Mouse (Mus musculus) heart, embryonic 14.5 days (tissue): ENCODE measurements around the gene Igsf9. TPM values are rescaled to one million over a fixed set of nuclear protein-coding genes. Genes with fewer than 3 reads are reported as not detected.

Source experiments
- ATAC-seq: fragments of 200-750 bp; cut with Nextera tagmentation; 2 replicates; pipeline ENCODE4 v1.8.0; 2017; ENCODE audit warnings: low read depth, moderate TSS enrichment; ENCODE audit not compliant: insufficient number of reproducible peaks, insufficient read depth, low FRiP score
- H3K27ac ChIP-seq, 2 experiments: fragments of 200-500 bp in 1 of 2; fragments of 300-500 bp in 1 of 2; sonication (generic) in 1 of 2; replicated peaks in 1 of 2; 2 replicates each; pipeline ENCODE4 v1.5.1; 2012 to 2014; ENCODE audit warnings: low read depth in 2 of 2, low read length in 2 of 2, control low read depth in 1 of 2, mild to moderate bottlenecking in 1 of 2, mixed read lengths in 1 of 2; ENCODE audit not compliant: control insufficient read depth in 1 of 2, insufficient read depth in 1 of 2
- H3K27me3 ChIP-seq: fragments of 300-500 bp; sonication (generic); 2 replicates; pipeline ENCODE4 v1.6.1; 2014; ENCODE audit warnings: mild to moderate bottlenecking, low read length, control low read depth; ENCODE audit not compliant: control insufficient read depth, insufficient read depth
- H3K36me3 ChIP-seq: fragments of 300-500 bp; sonication (generic); 2 replicates; pipeline ENCODE4 v1.6.1; 2014; ENCODE audit warnings: mild to moderate bottlenecking, control low read depth, low read length, mixed read lengths; ENCODE audit not compliant: control insufficient read depth, insufficient read depth
- H3K4me1 ChIP-seq, 2 experiments: fragments of 200-500 bp in 1 of 2; fragments of 300-500 bp in 1 of 2; sonication (generic) in 1 of 2; 2 replicates each; pipeline ENCODE4 v1.6.1; 2012 to 2014; ENCODE audit warnings: low read length in 2 of 2, control low read depth in 1 of 2, mixed read lengths in 1 of 2; ENCODE audit not compliant: control insufficient read depth in 2 of 2, insufficient read depth in 2 of 2
- H3K4me2 ChIP-seq: fragments of 300-500 bp; sonication (generic); 2 replicates; pipeline ENCODE4 v1.6.1; 2014; ENCODE audit warnings: mild to moderate bottlenecking, low read length
- H3K4me3 ChIP-seq, 2 experiments: fragments of 200-500 bp in 1 of 2; fragments of 300-500 bp in 1 of 2; sonication (generic) in 1 of 2; 2 replicates each; pipeline ENCODE4 v1.5.1; 2012 to 2014; ENCODE audit warnings: low read length in 2 of 2, mild to moderate bottlenecking in 2 of 2, control low read depth in 1 of 2, low read depth in 1 of 2, moderate library complexity in 1 of 2; ENCODE audit not compliant: control insufficient read depth in 1 of 2, insufficient read depth in 1 of 2
- H3K9ac ChIP-seq: fragments of 300-500 bp; sonication (generic); 2 replicates; pipeline ENCODE4 v1.6.1; 2014; ENCODE audit warnings: mild to moderate bottlenecking, low read length
- H3K9me3 ChIP-seq: fragments of 300-500 bp; sonication (generic); 2 replicates; pipeline ENCODE4 v1.6.1; 2016; ENCODE audit warnings: low read length, control low read depth; ENCODE audit not compliant: control insufficient read depth
- WGBS: fragments of 180-500 bp; shearing (Covaris S2); extraction: QIAGEN DNeasy Blood & Tissue Kit; methylation state at CpG from one replicate; pipeline ENCODE4 v1.1.7; 2014; 5-methylcytosine and 5-hydroxymethylcytosine counted together
- polyA plus RNA-seq: library from polyadenylated mRNA; unstranded; fragments of >200 nt; fragmentation: Nextera tagmentation; extraction: Ambion mirVana; gene quantifications from 2 replicates; pipeline ENCODE4 v1.2.1, GENCODE M21; 2014

Igsf9 gene
- polyA plus RNA-seq, 1 experiment from 2014 or later: 5.0 TPM

DNA sequence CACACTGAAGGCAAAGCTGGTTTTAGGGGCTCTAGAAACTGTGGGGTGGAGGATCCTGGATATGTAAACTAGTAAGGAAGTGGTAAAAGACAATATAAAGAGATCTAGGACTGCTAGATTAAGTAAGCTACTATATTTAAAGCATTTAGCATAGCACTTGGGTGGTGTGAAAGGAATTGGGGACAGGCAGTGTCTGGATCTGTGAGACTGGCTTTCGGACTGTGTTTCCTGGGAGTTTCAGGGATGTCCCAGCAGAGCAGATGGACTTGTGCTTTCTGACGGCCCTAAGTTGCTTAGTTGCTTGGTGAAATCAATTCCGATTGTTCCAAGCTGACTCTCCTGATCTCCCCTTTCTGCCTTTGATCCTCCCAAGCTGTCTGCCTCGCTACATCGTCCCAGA, 5.1 kb downstream of the Igsf9 start:
- H3K27ac ChIP-seq: no peak overlapping the region
- no peak overlapping the region for H3K9ac ChIP-seq
- peaks cover 0 to 6% of the 10 kb centered on the region in 2 experiments; a peak in 2 of 4 replicates for H3K4me1 ChIP-seq
- H3K36me3 ChIP-seq: no peaks in the 10 kb centered on the region
- H3K27me3 ChIP-seq: no peaks in the 10 kb centered on the region; the same call in 1 of the 2 replicates
- no peak for ATAC-seq
- no peaks in the 10 kb centered on the region for H3K9me3 ChIP-seq
- H3K4me2 ChIP-seq: no peak overlapping the region
- H3K4me3 ChIP-seq: no peak overlapping the region
- 75% methylated on average over 5 of the region's 5 CpGs for WGBS

DNA sequence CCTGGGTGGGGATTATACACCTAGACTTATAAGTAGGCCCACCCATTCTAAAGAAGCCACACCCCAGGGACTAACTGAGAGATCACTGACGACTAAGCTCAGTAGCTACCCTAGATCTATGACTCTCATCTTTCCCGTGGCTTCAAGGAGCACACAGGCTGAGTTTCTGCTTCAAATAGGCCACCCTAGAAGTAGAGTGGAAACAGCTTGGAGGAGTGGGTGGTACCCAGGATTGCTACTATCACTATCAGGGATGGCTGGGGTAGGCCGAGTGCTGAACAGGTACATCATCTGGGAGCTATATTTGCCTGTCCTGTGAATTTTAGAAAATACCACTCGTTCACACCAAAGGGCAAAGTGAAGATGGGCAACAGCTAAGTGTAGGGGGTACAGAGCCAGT, 6.3 kb downstream of the Igsf9 start:
- no peak overlapping the region for H3K9ac ChIP-seq
- no peaks in the 10 kb centered on the region for H3K9me3 ChIP-seq
- H3K36me3 ChIP-seq: no peaks in the 10 kb centered on the region
- no peak overlapping the region for H3K4me2 ChIP-seq
- H3K4me1 ChIP-seq: peaks cover 0 to 1% of the 10 kb centered on the region in 2 experiments; a peak in 2 of 4 replicates
- no peaks in the 10 kb centered on the region; the same call in 1 of the 2 replicates for H3K27me3 ChIP-seq
- no peak overlapping the region for H3K27ac ChIP-seq
- ATAC-seq: no peak
- 80% methylated on average over 4 of the region's 4 CpGs for WGBS
- H3K4me3 ChIP-seq: no peak overlapping the region

DNA sequence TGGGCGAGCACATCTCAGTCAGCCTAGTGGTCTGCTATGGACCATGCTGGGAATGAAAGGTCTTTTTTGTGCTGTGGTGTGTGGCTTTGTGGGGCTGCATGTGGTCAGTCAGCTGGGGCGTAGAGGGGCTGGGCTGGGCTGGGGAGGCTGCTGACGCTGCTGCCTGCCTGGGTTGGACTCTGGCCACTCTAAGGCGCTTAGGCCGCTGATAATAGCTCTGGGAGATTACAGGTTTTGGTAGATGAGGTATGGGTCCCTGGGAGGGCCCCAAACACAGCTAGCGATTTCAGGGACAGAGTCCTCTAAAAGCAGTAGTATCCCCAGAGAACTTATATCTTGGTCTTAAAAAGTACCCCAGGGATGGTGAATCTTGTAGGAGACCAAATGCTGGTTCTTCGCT, 7.2 kb downstream of the Igsf9 start:
- no peaks in the 10 kb centered on the region for H3K36me3 ChIP-seq
- ATAC-seq: no peak
- no peaks in the 10 kb centered on the region; a peak in 2 of 4 replicates for H3K4me1 ChIP-seq
- H3K9ac ChIP-seq: no peak overlapping the region
- no peak overlapping the region for H3K27ac ChIP-seq
- H3K4me2 ChIP-seq: no peak overlapping the region
- no peaks in the 10 kb centered on the region; the same call in 1 of the 2 replicates for H3K27me3 ChIP-seq
- H3K4me3 ChIP-seq: no peak overlapping the region
- H3K9me3 ChIP-seq: no peaks in the 10 kb centered on the region
- WGBS: 44% methylated on average over 7 of the region's 7 CpGs

DNA sequence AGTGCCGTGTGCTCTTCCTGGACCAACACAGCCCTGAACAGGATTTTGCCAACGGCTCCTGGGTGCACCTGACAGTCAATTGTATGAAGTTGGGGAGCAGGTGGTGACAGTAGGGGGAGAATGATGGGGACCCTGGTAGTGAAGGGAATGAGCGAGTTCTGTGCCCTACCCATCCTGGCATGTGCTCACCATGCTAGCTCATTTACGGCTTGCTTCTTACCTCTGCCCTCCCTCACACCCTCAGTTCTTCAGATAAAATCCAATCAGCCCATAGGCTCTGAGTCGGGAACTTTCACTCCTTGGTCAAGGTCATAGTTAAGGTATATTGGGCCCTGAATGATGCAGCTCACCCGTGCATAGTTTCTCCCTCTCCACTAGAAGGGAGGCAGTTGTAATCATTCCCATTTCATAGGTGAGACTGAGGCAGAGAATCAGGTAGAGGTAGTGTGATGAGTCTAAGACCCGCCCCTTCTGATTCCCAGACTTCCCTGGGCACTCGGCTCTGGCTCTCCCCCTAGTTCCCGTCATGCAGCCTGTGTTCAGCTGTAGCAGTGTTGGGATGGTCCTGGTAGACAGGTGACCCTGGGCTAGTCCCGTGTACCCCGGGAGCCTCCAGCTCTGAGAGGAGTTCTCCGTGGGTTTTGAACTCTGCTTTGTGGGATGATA, 8.1 kb downstream of the Igsf9 start:
- Histone ChIP-seq H3K9me3 (no peaks in the 10 kb centered on the region), H3K4me2 (peak overlapping the region; percentile 65), H3K4me1 (no peaks in the 10 kb centered on the region; a peak in 2 of 4 replicates), H3K9ac (peak overlapping the region; percentile 38; the same call in 1 of the 2 replicates), H3K4me3 (peak overlapping the region in 1 of 2 experiments; percentile 28; a peak in 2 of 4 replicates), H3K36me3 (no peaks in the 10 kb centered on the region), H3K27me3 (no peaks in the 10 kb centered on the region), H3K27ac (no peak overlapping the region)
- ATAC-seq: no peak
- 55% methylated on average over 12 of the region's 12 CpGs for WGBS

DNA sequence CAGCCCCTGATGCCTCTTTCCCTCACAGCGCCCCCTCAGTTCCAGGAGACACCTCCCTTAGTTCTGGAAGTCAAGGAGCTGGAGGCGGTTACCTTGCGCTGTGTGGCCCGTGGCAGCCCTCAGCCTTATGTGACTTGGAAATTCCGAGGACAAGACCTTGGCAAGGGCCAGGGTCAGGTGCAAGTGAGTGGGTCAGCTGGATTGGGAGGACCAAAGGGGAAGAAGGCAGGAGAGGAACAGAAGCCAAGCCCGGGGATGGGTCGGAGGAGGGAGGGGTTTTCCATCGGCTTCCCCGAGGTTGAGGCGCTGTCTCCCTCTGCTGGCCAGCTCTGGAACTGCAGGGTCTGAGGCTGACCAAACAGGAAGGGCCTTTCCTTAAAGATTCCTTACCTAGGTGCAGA, 8.7 kb downstream of the Igsf9 start:
- H3K27me3 ChIP-seq: no peaks in the 10 kb centered on the region
- peak overlapping the region; percentile 26 to 28 for H3K4me3 ChIP-seq
- 4% methylated on average over 10 of the region's 10 CpGs for WGBS
- no peak for ATAC-seq
- no peaks in the 10 kb centered on the region for H3K36me3 ChIP-seq
- peak overlapping the region; percentile 38; the same call in 1 of the 2 replicates for H3K9ac ChIP-seq
- peak overlapping the region; percentile 65 for H3K4me2 ChIP-seq
- H3K4me1 ChIP-seq: no peaks in the 10 kb centered on the region; a peak in 2 of 4 replicates
- H3K9me3 ChIP-seq: no peaks in the 10 kb centered on the region
- H3K27ac ChIP-seq: no peak overlapping the region

DNA sequence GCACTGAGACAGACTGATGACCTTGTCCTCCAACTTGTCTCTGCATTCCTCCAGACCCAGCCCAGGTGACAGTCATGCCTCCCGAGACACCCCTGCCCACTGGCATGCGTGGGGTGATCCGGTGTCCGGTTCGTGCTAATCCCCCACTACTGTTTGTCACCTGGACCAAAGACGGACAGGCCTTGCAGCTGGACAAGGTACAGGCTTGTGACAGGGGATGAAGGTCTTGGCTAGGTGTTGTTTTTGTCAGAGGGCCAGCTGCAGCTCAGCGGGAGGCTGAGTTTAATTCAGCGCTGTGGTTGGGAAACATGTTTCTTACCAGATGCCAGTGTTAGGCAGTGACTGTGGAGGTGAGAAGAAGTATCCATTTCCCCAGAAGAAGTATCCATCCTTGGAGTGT, 10.5 kb downstream of the Igsf9 start:
- 81% methylated on average over 8 of the region's 8 CpGs for WGBS
- H3K4me1 ChIP-seq: no peaks in the 10 kb centered on the region; a peak in 2 of 4 replicates
- ATAC-seq: no peak
- no peak overlapping the region for H3K27ac ChIP-seq
- H3K4me3 ChIP-seq: no peak overlapping the region
- no peaks in the 10 kb centered on the region for H3K36me3 ChIP-seq
- no peaks in the 10 kb centered on the region for H3K27me3 ChIP-seq
- H3K4me2 ChIP-seq: no peak overlapping the region
- no peak overlapping the region for H3K9ac ChIP-seq
- no peaks in the 10 kb centered on the region for H3K9me3 ChIP-seq

DNA sequence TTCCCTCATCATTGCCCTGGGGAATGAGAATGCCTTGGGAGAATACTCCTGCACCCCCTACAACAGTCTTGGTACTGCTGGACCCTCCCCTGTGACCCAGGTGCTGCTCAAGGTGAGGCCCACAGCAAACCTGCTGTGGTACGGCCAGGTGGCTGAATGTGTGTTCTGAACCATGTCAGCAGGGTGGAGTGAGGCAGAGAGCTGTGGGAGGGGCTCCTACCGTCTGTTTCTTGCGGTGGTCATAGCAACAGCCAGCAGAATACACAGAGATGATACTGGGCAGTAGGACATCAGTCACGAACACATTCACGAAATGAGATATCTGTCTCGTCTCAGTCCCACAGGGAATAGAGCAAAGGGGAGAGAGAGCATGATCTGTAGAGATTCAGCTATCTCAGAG, 11.9 kb downstream of the Igsf9 start:
- Histone ChIP-seq H3K9ac (no peak overlapping the region), H3K4me1 (no peaks in the 10 kb centered on the region; a peak in 2 of 4 replicates), H3K4me3 (no peak overlapping the region), H3K4me2 (no peak overlapping the region), H3K9me3 (no peaks in the 10 kb centered on the region), H3K36me3 (no peaks in the 10 kb centered on the region), H3K27me3 (no peaks in the 10 kb centered on the region), H3K27ac (no peak overlapping the region)
- WGBS: 41% methylated on average over 6 of the region's 6 CpGs
- ATAC-seq: no peak

DNA sequence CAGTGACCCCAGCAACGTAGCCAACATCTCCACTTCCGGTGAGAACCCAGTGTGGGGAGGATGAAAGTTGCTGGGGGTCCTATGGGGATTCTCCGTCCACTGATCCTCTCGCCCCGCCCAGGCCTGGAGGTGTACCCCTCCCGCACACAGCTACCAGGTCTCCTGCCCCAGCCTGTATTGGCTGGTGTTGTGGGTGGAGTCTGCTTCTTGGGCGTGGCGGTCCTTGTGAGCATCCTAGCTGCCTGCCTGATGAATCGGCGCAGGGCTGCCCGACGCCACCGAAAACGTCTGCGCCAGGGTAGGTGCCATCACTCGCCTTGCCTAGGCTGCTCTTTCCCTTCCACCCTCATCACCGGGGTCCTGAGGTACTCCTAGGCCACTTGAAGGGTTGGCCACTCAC, 14.4 kb downstream of the Igsf9 start:
- Histone ChIP-seq H3K4me3 (no peak overlapping the region), H3K4me1 (peaks cover 0 to 4% of the 10 kb centered on the region in 2 experiments; a peak in 1 of 4 replicates), H3K36me3 (no peaks in the 10 kb centered on the region), H3K9me3 (no peaks in the 10 kb centered on the region), H3K27ac (no peak overlapping the region), H3K9ac (no peak overlapping the region), H3K4me2 (no peak overlapping the region), H3K27me3 (no peaks in the 10 kb centered on the region)
- no peak for ATAC-seq
- 80% methylated on average over 17 of the region's 17 CpGs for WGBS
